Mouse (Mus musculus): ENCODE data around the gene Gpx6.

GRCm38 (mm10) chr13:21304483-21305066, 7.3 kb upstream of the Gpx6 start:
- no peak for TF ChIP-seq POLR2A (IDR thresholded peaks at IDR 0.05; ENCODE audit: borderline replicate concordance, control insufficient read depth, low read depth, low read length)
- no peak for TF ChIP-seq CTCF (IDR thresholded peaks at IDR 0.05; ENCODE audit: control insufficient read depth, insufficient read depth, low read length)
